ENCODE assay signal across 11 mouse cellular contexts in genomic region chr1:179198517-179199200, GRCm38 (mm10).
DNase-seq lines count a peak whose midpoint lies in the region; ATAC-seq and TF ChIP-seq lines count a peak whose summit lies in the region.
"Had no signal": no experiment of that assay in that cellular context is flagged by ENCODE, and none has a peak within 500 bp of the region (broad histone marks: within the 10 kb centered on the region; RNA-seq: fewer than 3 reads in every experiment).

No protein-coding gene starts in this region.

- TF ChIP-seq CTCF in liver, postnatal 0 days (IDR thresholded peaks at IDR 0.05; ENCODE audit: low read depth) = no peak

- 0 out of 2 replicates have a peak, but pooled peaks cover 8% of the 10 kb centered on the region for H3K27me3 ChIP-seq in forebrain, embryonic 10.5 days (ENCODE audit: poor library complexity, severe bottlenecking)
- H3K27me3 ChIP-seq in forebrain, embryonic 13.5 days = no peaks in the 10 kb centered on the region
- no peaks in the 10 kb centered on the region for H3K27me3 ChIP-seq in liver, embryonic 11.5 days (replicated peaks; ENCODE audit: control insufficient read depth, insufficient read depth, low read length)
- no peaks in the 10 kb centered on the region for H3K27me3 ChIP-seq in liver, postnatal 0 days (ENCODE audit: insufficient read depth, low read length)
- no peaks in the 10 kb centered on the region for H3K27me3 ChIP-seq in embryonic facial prominence, embryonic 10.5 days (replicated peaks; ENCODE audit: low read depth, poor library complexity, severe bottlenecking)
- no peaks in the 10 kb centered on the region for H3K27me3 ChIP-seq in limb, embryonic 15.5 days
- H3K27me3 ChIP-seq: hindbrain, embryonic 12.5 days had no signal

- H3K36me3 ChIP-seq in forebrain, embryonic 10.5 days (replicated peaks) = no peaks in the 10 kb centered on the region
- H3K36me3 ChIP-seq in forebrain, embryonic 13.5 days (ENCODE audit: poor library complexity, severe bottlenecking) = no peaks in the 10 kb centered on the region
- H3K36me3 ChIP-seq in liver, embryonic 11.5 days (ENCODE audit: control insufficient read depth, insufficient read depth, low read length) = no peaks in the 10 kb centered on the region
- H3K36me3 ChIP-seq in liver, postnatal 0 days (replicated peaks; ENCODE audit: insufficient read depth, low read length) = no peaks in the 10 kb centered on the region
- H3K36me3 ChIP-seq in embryonic facial prominence, embryonic 10.5 days (replicated peaks) = no peaks in the 10 kb centered on the region
- H3K36me3 ChIP-seq in limb, embryonic 15.5 days = no peaks in the 10 kb centered on the region
- H3K36me3 ChIP-seq: hindbrain, embryonic 12.5 days had no signal

- peak overlapping the region; percentile 41; the same call in 1 of the 2 replicates for H3K27ac ChIP-seq in forebrain, embryonic 10.5 days
- no peak overlapping the region for H3K27ac ChIP-seq in forebrain, embryonic 13.5 days
- peak overlapping the region; percentile 48 for H3K27ac ChIP-seq in liver, embryonic 11.5 days (ENCODE audit: low read depth, low read length)
- H3K27ac ChIP-seq in liver, postnatal 0 days (ENCODE audit: low read depth) = no peak overlapping the region
- peak overlapping the region; percentile 83 for H3K27ac ChIP-seq in embryonic facial prominence, embryonic 10.5 days (replicated peaks)
- H3K27ac ChIP-seq in limb, embryonic 15.5 days = 0 out of 2 replicates have a peak overlapping the region, but pooled peaks have one; percentile 7
- H3K27ac ChIP-seq: hindbrain, embryonic 12.5 days; macrophage had no signal

- no peaks in the 10 kb centered on the region for H3K9me3 ChIP-seq in forebrain, embryonic 10.5 days
- H3K9me3 ChIP-seq in forebrain, embryonic 13.5 days (replicated peaks) = no peaks in the 10 kb centered on the region
- H3K9me3 ChIP-seq in liver, embryonic 11.5 days (ENCODE audit: control insufficient read depth, low read length) = no peaks in the 10 kb centered on the region
- no peaks in the 10 kb centered on the region for H3K9me3 ChIP-seq in liver, postnatal 0 days (ENCODE audit: low read length)
- H3K9me3 ChIP-seq in embryonic facial prominence, embryonic 10.5 days = no peaks in the 10 kb centered on the region
- H3K9me3 ChIP-seq in limb, embryonic 15.5 days = no peaks in the 10 kb centered on the region
- H3K9me3 ChIP-seq: hindbrain, embryonic 12.5 days had no signal

- no peak for ATAC-seq in forebrain, embryonic 13.5 days
- ATAC-seq in liver, embryonic 11.5 days (replicated peaks; ENCODE audit: low FRiP score) = no peak
- no peak for ATAC-seq in liver, postnatal 0 days
- no peak for ATAC-seq in limb, embryonic 15.5 days (ENCODE audit: insufficient number of reproducible peaks, low FRiP score, low TSS enrichment, low read depth)

- H3K9ac ChIP-seq in forebrain, embryonic 13.5 days = no peak overlapping the region
- H3K9ac ChIP-seq in liver, embryonic 11.5 days (ENCODE audit: low read depth, low read length) = no peak overlapping the region
- no peak overlapping the region for H3K9ac ChIP-seq in liver, postnatal 0 days (replicated peaks)
- no peak overlapping the region for H3K9ac ChIP-seq in limb, embryonic 15.5 days
- H3K9ac ChIP-seq: hindbrain, embryonic 12.5 days had no signal

- H3K4me3 ChIP-seq in forebrain, embryonic 10.5 days = no peak overlapping the region
- no peak overlapping the region for H3K4me3 ChIP-seq in forebrain, embryonic 13.5 days
- no peak overlapping the region for H3K4me3 ChIP-seq in liver, embryonic 11.5 days (ENCODE audit: low read depth, low read length)
- no peak overlapping the region for H3K4me3 ChIP-seq in liver, postnatal 0 days (ENCODE audit: low read depth, low read length)
- no peak overlapping the region for H3K4me3 ChIP-seq in embryonic facial prominence, embryonic 10.5 days
- H3K4me3 ChIP-seq in limb, embryonic 15.5 days = no peak overlapping the region
- H3K4me3 ChIP-seq: hindbrain, embryonic 12.5 days had no signal

- no peak for DNase-seq in forebrain, embryonic 10.5 days (ENCODE audit: extremely low spot score, low spot score)
- no peak for DNase-seq in liver, embryonic 11.5 days (ENCODE audit: low spot score)
- DNase-seq in liver, postnatal 0 days = no peak
- peak; percentile 44 for DNase-seq in embryonic facial prominence, embryonic 10.5 days (ENCODE audit: low spot score)
- no peak for DNase-seq in natural killer cell, adult 2 months (ENCODE audit: low spot score in 2 of 2)
- no peak for DNase-seq in frontal cortex, postnatal 14 days (ENCODE audit: low spot score in 2 of 2)
- DNase-seq: thymus, postnatal 36 days had no signal

- H3K4me2 ChIP-seq in forebrain, embryonic 13.5 days = no peak overlapping the region
- no peak overlapping the region for H3K4me2 ChIP-seq in liver, embryonic 11.5 days
- H3K4me2 ChIP-seq in liver, postnatal 0 days (ENCODE audit: low read depth, low read length) = no peak overlapping the region
- no peak overlapping the region for H3K4me2 ChIP-seq in limb, embryonic 15.5 days
- H3K4me2 ChIP-seq: hindbrain, embryonic 12.5 days had no signal

- peaks cover 36% of the 10 kb centered on the region for H3K4me1 ChIP-seq in forebrain, embryonic 10.5 days
- peaks cover 3% of the 10 kb centered on the region; the same call in 1 of the 2 replicates for H3K4me1 ChIP-seq in forebrain, embryonic 13.5 days
- H3K4me1 ChIP-seq in liver, embryonic 11.5 days (replicated peaks; ENCODE audit: control insufficient read depth, insufficient read depth, low read length) = peaks cover 4% of the 10 kb centered on the region; the same call in 1 of the 2 replicates
- H3K4me1 ChIP-seq in liver, postnatal 0 days (ENCODE audit: insufficient read depth) = no peaks in the 10 kb centered on the region
- peaks cover 31% of the 10 kb centered on the region for H3K4me1 ChIP-seq in embryonic facial prominence, embryonic 10.5 days
- peaks cover 30% of the 10 kb centered on the region for H3K4me1 ChIP-seq in limb, embryonic 15.5 days

- WGBS in forebrain, embryonic 10.5 days = 84% methylated on average over 9 of the region's 9 CpGs
- 80% methylated on average over 9 of the region's 9 CpGs for WGBS in forebrain, embryonic 13.5 days
- WGBS in liver, embryonic 11.5 days = 84% methylated on average over 9 of the region's 9 CpGs
- WGBS in liver, postnatal 0 days (ENCODE audit: insufficient replicate concordance) = 76% methylated on average over 9 of the region's 9 CpGs
- 76% methylated on average over 9 of the region's 9 CpGs for WGBS in embryonic facial prominence, embryonic 10.5 days
- WGBS in limb, embryonic 15.5 days = 65% methylated on average over 9 of the region's 9 CpGs

- no peak for TF ChIP-seq EP300 in liver, postnatal 0 days (IDR thresholded peaks at IDR 0.05; ENCODE audit: low read depth)

Comparison
In these comparisons a context has a peak if more than half of its experiments do, and no peak if none do; other contexts are left out.
1. H3K27ac ChIP-seq: peak in forebrain, embryonic 10.5 days (single experiment), liver, embryonic 11.5 days (single experiment), embryonic facial prominence, embryonic 10.5 days (single experiment) and limb, embryonic 15.5 days (single experiment); none in forebrain, embryonic 13.5 days (single experiment) and liver, postnatal 0 days (single experiment).